Mouse (Mus musculus) ES-E14 (cell line): ENCODE data around the gene Scn8a. TPM values are rescaled to one million over a fixed set of nuclear protein-coding genes. Genes with fewer than 3 reads are reported as not detected.

Source experiments
- DNase-seq: peaks from one replicate; pipeline ENCODE4 v3.0.0-alpha.2; 2013; ENCODE audit warnings: low read depth, low spot score
- H3K27ac ChIP-seq: 2 replicates; pipeline ENCODE4 v1.5.1; 2012; ENCODE audit warnings: low read depth, mild to moderate bottlenecking, low read length, moderate library complexity, mixed read lengths; ENCODE audit not compliant: poor library complexity, insufficient read depth, severe bottlenecking
- H3K36me3 ChIP-seq: 2 replicates; pipeline ENCODE4 v1.6.1; 2012; ENCODE audit warnings: mild to moderate bottlenecking, low read length, moderate library complexity, mixed read lengths; ENCODE audit not compliant: control insufficient read depth, poor library complexity, insufficient read depth, severe bottlenecking
- H3K4me1 ChIP-seq, 2 experiments: fragments of 150-350 bp in 1 of 2; sonication (generic) in 1 of 2; 2 replicates each; pipeline ENCODE4 v1.6.1; 2012; ENCODE audit warnings: low read length in 2 of 2, mild to moderate bottlenecking in 1 of 2, mixed read lengths in 1 of 2; ENCODE audit not compliant: control insufficient read depth in 2 of 2, insufficient read depth in 2 of 2, poor library complexity in 1 of 2
- H3K4me3 ChIP-seq, 2 experiments: fragments of 150-350 bp in 1 of 2; sonication (generic) in 1 of 2; 2 replicates each; pipeline ENCODE4 v1.5.1; 2012; ENCODE audit warnings: low read length in 2 of 2, low read depth in 1 of 2, mild to moderate bottlenecking in 1 of 2, mixed read lengths in 1 of 2; ENCODE audit not compliant: insufficient read depth in 1 of 2, poor library complexity in 1 of 2, severe bottlenecking in 1 of 2
- H3K9ac ChIP-seq: 2 replicates; pipeline ENCODE4 v1.6.1; 2012; ENCODE audit warnings: low read depth, mild to moderate bottlenecking, low read length, mixed read lengths; ENCODE audit not compliant: poor library complexity, insufficient read depth, severe bottlenecking
- H3K9me3 ChIP-seq: fragments of 150-350 bp; sonication (generic); 2 replicates; pipeline ENCODE4 v1.6.1; 2012; ENCODE audit warnings: low read depth, mild to moderate bottlenecking, low read length; ENCODE audit not compliant: control insufficient read depth, insufficient read depth
- CHD2 ChIP-seq: IDR thresholded peaks from 2 replicates; pipeline ENCODE4 v1.6.1; 2014; ENCODE audit warnings: mild to moderate bottlenecking, low read depth, low read length, inconsistent platforms
- HCFC1 ChIP-seq: IDR thresholded peaks from 2 replicates; pipeline ENCODE4 v1.6.1; 2012; ENCODE audit warnings: low read length, inconsistent platforms, borderline replicate concordance; ENCODE audit not compliant: insufficient read depth
- MAFK ChIP-seq: IDR thresholded peaks from 2 replicates; pipeline ENCODE4 v1.6.1; 2014; ENCODE audit warnings: mild to moderate bottlenecking, low read depth, low read length, inconsistent platforms; ENCODE audit not compliant: insufficient read depth
- ZC3H11A ChIP-seq: IDR thresholded peaks from 2 replicates; pipeline ENCODE4 v1.6.1; 2012; ENCODE audit warnings: low read depth, mild to moderate bottlenecking, inconsistent platforms, low read length, borderline replicate concordance
- ZNF384 ChIP-seq: IDR thresholded peaks from 2 replicates; pipeline ENCODE4 v1.6.1; 2012; ENCODE audit warnings: low read depth, low read length, inconsistent platforms
- in situ Hi-C, 2 experiments: fragments of 600-800 bp; cut with MboI; formaldehyde crosslinking; loops; one replicate each; pipeline ENCODE4 v1.15.1; 2025; ENCODE audit warnings: low sequenced_read_pairs in 2 of 2, inconsistent platforms in 1 of 2; ENCODE audit not compliant: unreplicated experiment in 2 of 2
- total RNA-seq: library from RNA; depleted of rRNA; stranded (reverse); fragments of 300-350 nt; gene quantifications from 2 replicates; pipeline ENCODE4 v1.2.3, GENCODE M21; 2012

The Scn8a gene
- total RNA-seq, 1 experiment, result 6.1 TPM

DNA sequence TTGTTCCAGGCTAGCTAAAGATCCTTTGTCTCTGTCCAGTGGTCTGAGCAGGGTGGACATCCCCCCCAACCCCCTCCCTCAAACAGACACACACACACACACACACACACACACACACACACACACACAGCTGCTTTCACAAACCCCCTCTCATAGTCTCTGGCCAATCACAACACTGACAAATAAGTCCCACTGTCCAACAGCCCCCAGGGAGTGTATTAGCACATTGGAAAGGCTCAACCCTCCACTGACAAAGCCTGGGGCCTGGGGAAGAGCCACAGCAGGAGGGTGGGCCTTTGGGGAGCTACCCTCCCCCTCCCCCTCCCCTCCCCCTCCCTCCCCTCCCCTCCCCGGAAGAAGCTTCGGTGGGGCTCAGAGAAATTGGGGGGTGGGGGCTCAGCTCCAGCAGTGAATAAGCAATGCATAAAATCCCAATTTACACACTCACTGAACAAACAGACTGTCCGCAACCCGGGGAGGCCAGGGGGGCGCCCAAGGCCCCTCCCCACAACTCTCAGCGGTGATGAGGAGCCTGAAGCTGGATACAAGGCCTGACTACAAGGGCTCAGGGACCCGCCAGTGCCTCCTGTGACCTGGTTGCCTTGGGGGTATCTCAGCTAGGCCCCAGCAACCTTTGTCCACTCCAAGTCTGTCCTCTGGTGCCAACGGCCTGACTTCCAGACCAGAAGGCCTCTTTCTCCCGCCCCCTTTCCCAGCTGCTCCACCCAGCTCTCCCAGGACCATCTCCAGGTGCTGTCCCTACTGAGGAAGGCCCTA lies 197.4 kb downstream of the Scn8a start:
- Histone ChIP-seq H3K4me1 (peaks cover 14 to 34% of the 10 kb centered on the region in 2 experiments), H3K27ac (no peak overlapping the region), H3K9me3 (no peaks in the 10 kb centered on the region), H3K36me3 (no peaks in the 10 kb centered on the region), H3K4me3 (no peak overlapping the region), H3K9ac (no peak overlapping the region)
- TF ChIP-seq ZC3H11A, result no peak
- no peak for TF ChIP-seq MAFK
- TF ChIP-seq ZNF384, result no peak
- no peak for TF ChIP-seq CHD2
- TF ChIP-seq HCFC1, result no peak
- in situ Hi-C loops, result no loop called here
- no peak for DNase-seq

GRCm38 (mm10) chr15:101068029-101068428 lies 198.4 kb downstream of the Scn8a start:
- H3K4me3 ChIP-seq, result no peak overlapping the region
- TF ChIP-seq HCFC1 (no peak), ZC3H11A (no peak), CHD2 (no peak), MAFK (no peak)
- peaks cover 14 to 34% of the 10 kb centered on the region in 2 experiments for H3K4me1 ChIP-seq
- no peaks in the 10 kb centered on the region for H3K9me3 ChIP-seq
- no peak overlapping the region for H3K9ac ChIP-seq
- no peak overlapping the region for H3K27ac ChIP-seq
- no peak for DNase-seq
- H3K36me3 ChIP-seq, result no peaks in the 10 kb centered on the region
- in situ Hi-C loops, result no loop called here

- H3K27ac ChIP-seq, result no peak overlapping the region
- H3K9me3 ChIP-seq, result no peaks in the 10 kb centered on the region
- peaks cover 15 to 34% of the 10 kb centered on the region in 2 experiments for H3K4me1 ChIP-seq
- in situ Hi-C loops, result no loop called here
- H3K36me3 ChIP-seq, result no peaks in the 10 kb centered on the region
- no peak for DNase-seq
- H3K9ac ChIP-seq, result no peak overlapping the region
- TF ChIP-seq ZNF384, result no peak
- no peak overlapping the region for H3K4me3 ChIP-seq
These were observed 199.0 kb downstream of the Scn8a start for GRCm38 (mm10) chr15:101068671-101069070.

DNA sequence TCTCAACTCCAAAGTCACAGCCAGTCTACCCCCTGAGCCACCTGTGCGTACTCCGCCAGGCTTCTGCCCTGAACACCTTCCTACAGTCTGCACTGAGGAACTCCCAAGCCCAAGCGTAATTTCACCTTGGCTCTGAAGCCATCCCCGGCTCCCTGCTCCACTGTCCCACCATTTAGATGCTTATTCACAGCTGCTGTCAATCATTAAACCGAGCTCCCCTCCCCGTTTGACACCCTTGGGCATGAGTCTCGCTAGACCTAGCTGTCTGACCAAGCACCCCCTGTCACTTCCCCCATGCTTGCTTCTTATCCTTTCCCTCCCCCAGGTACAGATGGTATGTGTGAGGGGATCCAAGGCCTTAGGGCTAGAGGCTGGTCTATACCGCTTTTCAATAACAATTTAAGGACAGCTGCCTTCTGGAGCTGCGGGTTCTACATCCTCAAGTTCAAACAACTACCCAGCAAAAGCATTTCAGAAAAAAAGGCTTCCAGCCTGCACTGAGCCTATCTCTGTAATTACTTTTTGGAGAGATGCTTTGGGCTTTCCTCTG lies 200.1 kb downstream of the Scn8a start:
- no peaks in the 10 kb centered on the region for H3K36me3 ChIP-seq
- in situ Hi-C loops, result no loop called here
- no peak overlapping the region for H3K27ac ChIP-seq
- H3K4me1 ChIP-seq, result peaks cover 15 to 34% of the 10 kb centered on the region in 2 experiments
- H3K9ac ChIP-seq, result no peak overlapping the region
- no peak overlapping the region for H3K4me3 ChIP-seq
- TF ChIP-seq HCFC1, result no peak
- no peak for TF ChIP-seq MAFK
- no peak for TF ChIP-seq ZNF384
- no peak for TF ChIP-seq ZC3H11A
- TF ChIP-seq CHD2, result no peak
- no peaks in the 10 kb centered on the region for H3K9me3 ChIP-seq
- no peak for DNase-seq
